Mouse (Mus musculus): ENCODE data around the gene Wfdc18.

GRCm38 (mm10) chr11:83740443-83740991, 31.7 kb downstream of the Wfdc18 start:
- TF ChIP-seq CTCF (conservative IDR thresholded peaks at IDR 0.05; ENCODE audit: low read length), result no peak
- TF ChIP-seq POU5F1 (IDR thresholded peaks at IDR 0.05; ENCODE audit: borderline replicate concordance, low read length), result no peak
